Mouse (Mus musculus) liver, embryonic 14.5 days (tissue): ENCODE measurements at regions not wholly inside any gene's neighbourhood (a gene's known extent, or its start where the extent isn't known, plus 50 kb on each side); places are given as distances from the start of the nearest gene placed in this dataset.
A peak's percentile ranks its signal among the peaks of the same experiment; 100 is the strongest.

ENCODE experiments used
- ATAC-seq: fragments of 200-750 bp; cut with Nextera tagmentation; 2 replicates; pipeline ENCODE4 v1.8.0; 2017; ENCODE audit warnings: moderate number of reproducible peaks, mild to moderate bottlenecking, moderate library complexity; ENCODE audit not compliant: insufficient read depth
- DNase-seq, 3 experiments: peaks; one replicate each; pipeline ENCODE4 v3.0.0-alpha.2; 2012 to 2013; ENCODE audit warnings: low read depth in 3 of 3, low spot score in 3 of 3
- H3K27ac ChIP-seq: fragments of 300-500 bp; sonication (generic); 2 replicates; pipeline ENCODE4 v1.5.1; 2014; ENCODE audit warnings: moderate library complexity, mild to moderate bottlenecking, control low read depth, inconsistent platforms
- H3K27me3 ChIP-seq: fragments of 300-500 bp; sonication (generic); 2 replicates; pipeline ENCODE4 v1.6.1; 2014; ENCODE audit warnings: mild to moderate bottlenecking, low read length, moderate library complexity; ENCODE audit not compliant: control insufficient read depth, insufficient read depth
- H3K36me3 ChIP-seq: fragments of 300-500 bp; sonication (generic); replicated peaks from 2 replicates; pipeline ENCODE4 v1.6.1; 2014; ENCODE audit warnings: low read depth; ENCODE audit not compliant: control insufficient read depth, insufficient read depth
- H3K4me1 ChIP-seq, 2 experiments: fragments of 200-500 bp in 1 of 2; fragments of 300-500 bp in 1 of 2; sonication (generic) in 1 of 2; replicated peaks; 2 replicates each; pipeline ENCODE4 v1.6.1; 2012 to 2014; ENCODE audit warnings: antibody characterized with exemption in 1 of 2, inconsistent platforms in 1 of 2, low read length in 1 of 2; ENCODE audit not compliant: control insufficient read depth in 2 of 2, insufficient read depth in 2 of 2
- H3K4me2 ChIP-seq: fragments of 300-500 bp; sonication (generic); 2 replicates; pipeline ENCODE4 v1.6.1; 2014; ENCODE audit warnings: low read depth, mild to moderate bottlenecking, control low read depth, moderate library complexity
- H3K4me3 ChIP-seq, 2 experiments: fragments of 200-500 bp in 1 of 2; fragments of 300-500 bp in 1 of 2; sonication (generic) in 1 of 2; 2 replicates each; pipeline ENCODE4 v1.5.1; 2012 to 2014; ENCODE audit warnings: low read depth in 2 of 2, low read length in 2 of 2, mild to moderate bottlenecking in 2 of 2, control low read depth in 1 of 2, inconsistent platforms in 1 of 2, moderate library complexity in 1 of 2; ENCODE audit not compliant: insufficient read depth in 1 of 2
- H3K9ac ChIP-seq: fragments of 300-500 bp; sonication (generic); replicated peaks from 2 replicates; pipeline ENCODE4 v1.6.1; 2014; ENCODE audit warnings: mild to moderate bottlenecking, control low read depth, moderate library complexity
- H3K9me3 ChIP-seq: fragments of 300-500 bp; sonication (generic); 2 replicates; pipeline ENCODE4 v1.6.1; 2016; ENCODE audit warnings: low read length, mixed read lengths; ENCODE audit not compliant: control insufficient read depth
- CTCF ChIP-seq: IDR thresholded peaks from 2 replicates; pipeline ENCODE4 v1.5.1; 2016; ENCODE audit warnings: antibody characterized with exemption, low read depth, control low read depth
- EP300 ChIP-seq: IDR thresholded peaks from 2 replicates; pipeline ENCODE4 v1.6.1; 2016; ENCODE audit warnings: antibody characterized with exemption, low read depth
- WGBS: fragments of 180-500 bp; shearing (Covaris S2); extraction: QIAGEN DNeasy Blood & Tissue Kit; methylation state at CpG from one replicate; pipeline ENCODE4 v1.1.7; 2014; ENCODE audit not compliant: insufficient replicate concordance; 5-methylcytosine and 5-hydroxymethylcytosine counted together

- Histone ChIP-seq H3K4me2 (no peak overlapping the region), H3K4me1 (0 out of 4 replicates have a peak, but pooled peaks cover 0 to 4% of the 10 kb centered on the region in 2 experiments), H3K9ac (no peak overlapping the region), H3K4me3 (no peak overlapping the region), H3K27ac (no peak overlapping the region), H3K36me3 (no peaks in the 10 kb centered on the region), H3K9me3 (no peaks in the 10 kb centered on the region), H3K27me3 (no peaks in the 10 kb centered on the region; the same call in 1 of the 2 replicates)
- ATAC-seq: no peak
- TF ChIP-seq EP300 (no peak), CTCF (no peak)
- WGBS: 37% methylated on average over 5 of the region's 5 CpGs
- DNase-seq: no peak
Measured at GRCm38 (mm10) chr6:100163814-100164130, 123.5 kb downstream of the Rybp start.

GRCm38 (mm10) chr6:100162961-100163813 lies 124.1 kb downstream of the Rybp start:
- Histone ChIP-seq H3K4me1 (0 out of 4 replicates have a peak, but pooled peaks cover 0 to 4% of the 10 kb centered on the region in 2 experiments), H3K9me3 (no peaks in the 10 kb centered on the region), H3K36me3 (no peaks in the 10 kb centered on the region), H3K9ac (no peak overlapping the region), H3K4me3 (no peak overlapping the region), H3K27ac (no peak overlapping the region), H3K4me2 (peak overlapping the region; percentile 32; the same call in 1 of the 2 replicates), H3K27me3 (no peaks in the 10 kb centered on the region; the same call in 1 of the 2 replicates)
- peak; percentile 56 for TF ChIP-seq CTCF
- no peak for TF ChIP-seq EP300
- DNase-seq: peak in 1 of 3 experiments; percentile 14
- WGBS: 11% methylated on average over 17 of the region's 17 CpGs
- ATAC-seq: 0 out of 2 replicates have a peak, but pooled peaks have one; percentile 43

- no peak for TF ChIP-seq CTCF
- no peak for TF ChIP-seq EP300
- H3K4me1 ChIP-seq: peaks cover 0 to 7% of the 10 kb centered on the region in 2 experiments; a peak in 2 of 4 replicates
Measured at GRCm38 (mm10) chr6:100160670-100161069, 126.6 kb downstream of the Rybp start.

GRCm38 (mm10) chr6:100159817-100160216 lies 127.5 kb downstream of the Rybp start:
- no peak overlapping the region for H3K27ac ChIP-seq
- DNase-seq (no peak), ATAC-seq (no peak)
- H3K4me2 ChIP-seq: no peak overlapping the region
- no peaks in the 10 kb centered on the region; the same call in 1 of the 2 replicates for H3K27me3 ChIP-seq
- no peak overlapping the region for H3K9ac ChIP-seq
- peaks cover 0 to 10% of the 10 kb centered on the region in 2 experiments; a peak in 2 of 4 replicates for H3K4me1 ChIP-seq
- no peaks in the 10 kb centered on the region for H3K9me3 ChIP-seq
- 44% methylated on average over 4 of the region's 4 CpGs for WGBS
- H3K36me3 ChIP-seq: no peaks in the 10 kb centered on the region
- no peak for TF ChIP-seq CTCF
- H3K4me3 ChIP-seq: no peak overlapping the region

More at GRCm38 (mm10) chr6:100160670-100161069, 126.6 kb downstream of the Rybp start:
- H3K4me2 ChIP-seq: no peak overlapping the region
- H3K27me3 ChIP-seq: no peaks in the 10 kb centered on the region; the same call in 1 of the 2 replicates
- H3K27ac ChIP-seq: no peak overlapping the region
- H3K36me3 ChIP-seq: no peaks in the 10 kb centered on the region
- no peaks in the 10 kb centered on the region for H3K9me3 ChIP-seq
- WGBS: 67% methylated on average over 8 of the region's 8 CpGs
- H3K4me3 ChIP-seq: no peak overlapping the region
- ATAC-seq: no peak
- H3K9ac ChIP-seq: no peak overlapping the region
- DNase-seq: no peak

DNA sequence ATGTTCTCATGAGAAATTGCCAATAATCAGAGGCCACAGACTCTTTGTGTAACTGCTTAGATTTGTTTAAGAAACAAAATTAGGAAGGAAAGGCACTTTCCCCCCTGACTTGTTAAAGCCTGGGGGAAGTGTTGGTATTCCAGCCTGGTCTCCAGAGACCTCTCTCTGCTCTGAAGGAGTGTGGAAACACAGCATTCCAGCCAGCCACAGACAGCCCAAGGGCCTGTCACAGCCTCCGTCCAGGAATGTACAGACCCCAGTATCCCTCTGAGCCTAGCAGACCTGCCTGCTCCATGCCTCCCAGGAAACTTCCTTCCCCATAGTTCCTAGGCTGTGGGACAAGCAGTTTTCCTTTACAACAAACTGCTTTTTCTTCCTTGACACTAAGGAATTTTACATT lies 128.0 kb downstream of the Rybp start:
- 58% methylated on average over 1 of the region's 1 CpGs for WGBS
- Histone ChIP-seq H3K4me2 (no peak overlapping the region), H3K4me3 (no peak overlapping the region), H3K9me3 (no peaks in the 10 kb centered on the region), H3K4me1 (peaks cover 0 to 10% of the 10 kb centered on the region in 2 experiments; a peak in 2 of 4 replicates), H3K9ac (no peak overlapping the region), H3K36me3 (no peaks in the 10 kb centered on the region), H3K27me3 (no peaks in the 10 kb centered on the region; the same call in 1 of the 2 replicates), H3K27ac (no peak overlapping the region)
- ATAC-seq (no peak), DNase-seq (no peak)
- TF ChIP-seq CTCF (no peak), EP300 (no peak)
